Mouse (Mus musculus) brain, adult 2 months (tissue): ENCODE results near the gene Zpbp2.

Experiments used
- DNase-seq: peaks from one replicate; pipeline ENCODE4 v3.0.0; 2011; ENCODE audit warnings: low read depth, low spot score

The Zpbp2 gene

DNA sequence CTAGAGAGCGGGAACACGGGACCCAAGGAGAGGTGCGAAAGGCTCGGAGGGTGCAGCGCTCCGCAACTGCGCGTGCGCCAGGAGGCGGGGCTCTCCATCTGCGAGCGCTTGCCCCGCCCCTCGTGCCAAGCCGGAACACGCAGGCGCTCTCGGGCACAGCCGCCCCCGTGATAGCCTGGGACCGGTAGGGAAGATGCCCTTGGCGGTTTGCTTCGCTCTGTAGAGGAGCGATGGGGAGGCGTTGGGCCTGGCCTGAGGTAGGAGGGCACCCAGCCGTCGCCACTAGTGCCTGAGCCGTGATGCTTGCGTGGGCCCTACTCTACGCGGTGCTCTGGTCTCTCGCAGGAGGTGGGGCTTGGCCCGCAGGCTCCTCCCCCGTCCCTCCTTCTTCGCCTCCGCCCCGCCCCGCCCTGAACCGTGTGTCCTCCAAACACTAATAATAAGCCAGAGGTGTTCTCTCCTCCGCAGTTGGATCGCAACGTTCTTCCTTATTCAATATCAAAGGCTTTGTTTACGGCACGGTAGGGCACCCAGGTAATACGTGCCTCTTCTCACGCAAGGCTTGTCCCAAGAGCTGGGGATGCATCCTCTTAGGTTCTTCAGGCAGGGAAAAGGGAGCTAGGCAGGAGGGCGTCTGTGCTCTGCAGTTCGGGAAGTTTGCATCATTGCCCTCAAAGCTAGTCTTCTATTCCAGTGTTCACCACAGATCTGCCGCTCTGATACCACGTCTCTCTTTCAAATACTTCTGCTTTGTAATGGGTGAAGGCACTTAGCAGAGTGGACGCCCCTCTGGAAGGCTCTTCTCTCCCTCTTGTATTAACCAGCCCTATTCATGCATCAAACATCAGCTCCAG, at the start of gene Zpbp2:
Zpbp2 (plus strand) TSS at position 123 of the 854 bp plus-strand sequence.
- DNase-seq, result peak; percentile 97

DNA sequence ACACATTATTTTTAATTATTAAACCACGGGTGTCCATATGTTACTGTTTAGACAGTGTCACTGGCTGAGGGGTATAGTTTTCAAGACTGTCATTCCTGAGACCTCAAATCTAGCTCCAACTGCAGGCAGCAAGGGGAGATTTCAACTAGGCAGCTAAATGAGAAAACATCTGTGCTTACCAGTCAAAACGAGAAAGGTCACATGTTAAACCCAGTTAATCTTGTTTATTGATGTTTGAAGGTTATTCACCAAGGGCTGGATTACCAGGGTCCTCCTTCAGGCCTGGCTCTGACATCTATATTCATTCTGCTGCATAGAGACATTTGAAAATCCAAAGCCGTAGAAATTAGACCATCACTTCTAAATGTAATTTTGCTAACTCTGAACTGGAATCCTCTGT, 46.0 kb upstream of the Zpbp2 start:
- DNase-seq, result no peak

DNA sequence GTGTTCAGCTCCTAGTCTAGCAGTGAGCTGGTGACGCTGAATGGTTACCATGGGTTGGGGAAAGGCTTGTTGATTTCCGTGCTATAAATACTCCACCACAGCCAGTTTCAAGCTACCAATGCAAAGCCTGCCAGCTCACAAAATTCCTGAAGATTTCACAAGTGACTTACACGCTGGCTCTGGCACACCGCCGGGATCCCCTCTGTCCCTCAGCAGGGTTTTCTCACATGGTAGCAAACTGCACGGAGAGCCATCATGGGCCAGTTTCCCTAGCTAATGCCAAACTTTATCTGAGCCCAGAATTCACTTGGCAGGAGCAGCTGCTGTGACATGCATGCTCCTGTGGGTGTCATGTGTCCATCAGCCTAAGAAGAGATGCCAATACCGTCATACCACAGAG, 41.5 kb upstream of the Zpbp2 start:
- peak; percentile 56 for DNase-seq

DNA sequence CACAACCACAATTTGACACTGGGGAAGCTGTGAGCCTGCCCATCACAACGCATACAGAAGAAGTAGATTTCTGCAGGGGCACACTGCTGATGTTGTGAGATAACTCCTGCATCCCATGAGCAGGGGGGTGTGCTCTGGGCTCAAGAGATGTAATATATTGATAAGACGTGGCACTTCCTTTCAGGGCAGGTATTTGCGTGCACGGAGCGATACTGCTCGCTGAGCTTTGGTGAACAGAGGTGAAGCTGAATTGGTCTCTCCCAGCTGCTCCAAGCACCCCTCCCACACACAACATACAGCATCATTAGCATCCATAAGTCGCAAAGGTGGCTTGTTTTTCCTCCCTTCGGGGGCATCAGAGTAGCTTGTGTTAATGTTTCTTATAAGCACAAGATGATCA, 40.8 kb upstream of the Zpbp2 start:
- no peak for DNase-seq

DNA sequence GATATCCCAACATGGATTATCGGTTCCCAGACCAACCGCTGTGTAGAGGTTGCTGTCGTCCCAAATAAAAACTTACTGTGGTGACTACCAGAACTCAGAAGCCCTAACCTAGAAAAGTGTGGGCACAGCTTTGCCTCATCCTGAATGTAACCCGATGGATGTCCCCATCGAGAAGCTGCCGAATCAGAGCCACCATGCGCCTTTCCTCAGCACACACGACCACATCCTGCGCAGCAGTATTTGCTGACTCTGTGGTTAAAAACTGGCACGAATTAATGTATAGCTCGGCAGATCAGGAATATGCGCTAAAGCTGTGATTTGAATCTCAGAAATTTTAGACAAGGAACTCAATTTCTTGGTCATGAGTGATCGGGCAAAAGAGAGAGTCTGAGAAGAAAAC, 38.0 kb upstream of the Zpbp2 start:
- no peak for DNase-seq

DNA sequence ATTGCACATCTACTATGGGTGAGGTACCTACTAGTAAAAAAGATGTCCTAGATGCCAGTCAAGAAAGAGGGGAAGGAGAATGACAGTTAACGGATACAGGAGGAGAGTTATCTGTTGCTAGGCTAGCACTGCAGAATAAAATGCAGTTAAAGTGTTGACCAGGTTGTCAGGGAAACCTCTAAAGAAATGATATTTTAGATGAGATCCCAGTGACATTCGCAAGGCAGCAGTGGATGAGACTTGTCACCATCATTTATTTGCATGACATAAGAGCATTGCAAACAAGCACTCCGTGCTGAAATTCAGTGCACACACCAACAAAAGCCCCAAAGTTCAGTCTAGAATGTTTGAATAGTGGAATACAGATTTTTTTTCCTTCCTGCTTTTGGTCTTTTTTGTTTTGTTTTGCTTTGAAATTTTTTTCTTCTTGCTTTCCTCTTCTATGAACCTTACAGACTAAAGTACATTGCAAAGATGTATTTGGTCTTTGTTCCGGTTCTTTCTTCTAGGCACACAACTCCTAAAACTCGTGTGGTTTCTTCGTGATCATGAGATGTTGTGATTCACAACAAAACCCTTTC, 37.5 kb upstream of the Zpbp2 start:
- no peak for DNase-seq

DNA sequence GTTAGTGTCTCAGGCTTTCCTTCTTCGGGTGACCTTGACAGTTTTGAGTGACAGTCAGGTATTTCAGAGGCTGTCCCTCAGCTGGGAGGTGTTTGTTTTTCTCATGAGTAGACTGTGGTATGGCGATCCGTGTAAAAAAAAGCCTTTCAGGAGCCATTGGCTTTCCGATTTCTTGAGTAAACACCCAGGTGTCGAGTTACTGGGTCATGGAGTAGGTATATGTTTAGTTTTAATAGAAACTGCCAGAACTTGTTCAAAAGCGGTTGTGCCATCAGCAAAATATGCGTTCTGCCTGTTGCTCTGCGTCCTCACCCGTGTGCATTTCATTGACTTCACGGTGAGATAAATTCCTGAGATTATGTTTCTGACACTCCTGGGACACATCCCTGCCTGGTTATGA, 30.4 kb upstream of the Zpbp2 start:
- DNase-seq, result no peak

DNA sequence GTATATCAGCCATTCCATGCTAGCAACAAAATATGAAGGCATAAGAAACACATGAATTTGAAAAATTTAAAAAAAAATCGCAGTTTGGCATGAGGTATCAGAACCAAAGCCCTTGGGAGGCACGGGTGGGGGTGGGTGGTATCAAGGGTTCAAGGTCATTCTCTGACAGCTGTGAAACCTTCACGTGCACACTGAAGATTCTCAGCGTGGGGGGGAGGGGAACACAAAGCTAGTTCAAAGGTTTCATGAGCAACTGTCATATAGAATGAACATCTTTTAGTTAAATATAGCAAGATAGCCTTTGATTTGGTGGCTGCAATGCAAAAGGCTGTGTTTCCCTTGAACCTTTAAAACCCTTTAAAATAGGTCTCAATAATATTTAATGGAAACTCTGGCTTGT, 25.8 kb upstream of the Zpbp2 start:
- no peak for DNase-seq

DNA sequence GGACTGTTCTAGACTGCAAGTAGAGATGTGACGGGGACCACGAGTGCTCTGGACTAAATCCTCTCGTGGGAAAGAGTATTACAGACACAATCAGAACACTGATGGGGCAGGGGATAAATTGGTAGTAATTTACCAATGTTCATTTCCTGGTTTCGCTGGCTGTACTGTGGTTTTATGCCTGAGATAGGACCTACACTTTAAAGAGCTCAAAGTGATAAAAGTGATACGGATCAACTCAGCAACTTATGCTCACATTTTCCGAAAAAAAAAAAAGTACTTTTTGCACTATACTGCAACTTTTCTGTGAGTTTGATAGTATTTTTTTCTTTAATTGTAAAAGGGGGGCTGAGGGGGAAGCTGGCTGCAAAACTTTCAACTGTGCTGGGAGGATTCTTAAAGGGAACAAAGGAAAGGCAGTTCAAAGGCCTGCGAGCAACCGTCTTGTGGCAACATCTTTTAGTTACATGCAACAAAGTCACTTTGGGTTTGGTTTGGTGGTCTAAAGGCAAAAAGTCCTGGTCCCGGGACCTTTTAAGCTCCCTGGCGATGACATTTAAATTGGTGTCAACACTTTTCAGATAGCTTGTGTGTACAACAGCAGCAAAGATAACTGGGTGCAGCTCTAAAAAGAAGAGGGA, 24.0 kb upstream of the Zpbp2 start:
- DNase-seq, result no peak

DNA sequence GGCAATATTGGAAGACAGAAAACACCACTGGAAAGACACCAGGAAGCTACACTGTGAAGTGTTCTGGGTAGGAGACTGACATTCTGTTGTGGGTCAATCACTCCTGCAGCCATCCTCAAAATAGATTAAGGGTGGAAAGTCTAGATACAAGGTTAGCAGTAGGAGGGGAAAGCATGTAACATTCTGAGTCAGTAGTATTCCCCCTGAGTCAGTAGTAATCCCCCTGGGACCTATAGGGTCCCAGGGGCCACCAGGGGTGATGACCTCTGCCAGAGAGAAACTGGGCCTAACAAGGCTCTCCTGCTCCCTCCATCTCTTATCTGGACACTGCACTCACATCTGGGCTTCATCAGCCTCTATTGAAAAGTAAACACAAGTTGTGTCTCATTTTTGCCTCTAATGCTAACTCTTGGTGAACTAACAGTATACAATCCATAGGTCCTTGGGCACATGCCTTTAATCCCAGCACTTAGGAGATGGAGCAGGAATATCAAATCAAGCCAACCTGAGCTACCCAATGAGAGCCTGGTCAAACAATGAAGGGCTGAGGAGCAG, 13.3 kb upstream of the Zpbp2 start:
- DNase-seq, result no peak

DNA sequence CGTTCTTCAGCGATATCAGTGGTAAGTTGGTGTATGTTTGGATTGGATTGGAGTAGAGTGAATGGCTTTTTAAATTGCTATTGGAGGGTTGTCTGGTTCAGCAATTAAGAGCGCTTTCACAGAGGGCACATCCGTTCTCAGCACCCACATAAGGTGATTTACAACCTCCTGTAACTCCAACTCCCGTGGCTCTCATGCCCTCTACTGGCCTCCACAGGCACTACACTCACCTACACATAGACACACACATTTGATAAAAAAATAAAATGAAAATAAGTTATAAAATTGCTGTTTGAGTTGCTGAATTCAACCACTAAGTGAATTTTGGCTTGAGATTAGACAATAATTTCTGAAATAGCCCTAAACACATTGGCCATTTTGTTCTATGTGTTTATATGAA, 10.6 kb upstream of the Zpbp2 start:
- no peak for DNase-seq

DNA sequence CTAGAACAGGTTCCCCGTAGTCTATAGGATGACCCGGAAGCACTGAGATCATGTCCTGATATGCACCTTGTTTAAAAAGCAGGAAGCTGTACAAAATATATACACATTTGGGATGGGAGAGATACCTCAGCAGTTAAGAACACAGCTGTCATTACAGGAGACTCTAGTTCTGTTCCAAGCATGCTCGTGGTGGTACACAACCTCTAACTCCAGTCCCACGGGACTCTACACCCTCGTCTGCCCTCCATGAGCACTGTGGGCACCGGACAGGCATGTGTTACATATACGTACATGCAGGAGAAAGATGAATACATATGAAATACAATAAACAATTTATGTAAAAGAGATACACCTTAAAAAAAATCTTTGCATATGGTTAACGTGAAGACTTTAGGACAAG, 8.3 kb upstream of the Zpbp2 start:
- no peak for DNase-seq

DNA sequence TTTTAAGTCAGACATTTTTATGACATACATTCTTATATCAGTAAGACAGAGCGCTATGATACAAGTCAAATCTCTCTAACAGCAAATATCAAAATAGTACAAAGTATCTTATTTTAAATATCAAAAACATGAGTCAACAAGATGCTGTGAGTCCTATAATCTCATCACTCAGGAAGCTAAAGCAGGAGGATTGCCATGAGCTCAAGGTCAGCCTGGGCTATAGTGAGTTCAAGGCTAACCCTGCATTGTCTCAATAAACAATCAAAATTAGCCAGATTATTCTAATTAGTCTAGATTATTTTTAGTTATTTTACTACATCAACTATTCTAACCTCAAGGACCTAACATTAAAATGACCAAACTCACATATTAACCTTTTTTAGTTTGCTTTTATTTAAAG, 7.5 kb upstream of the Zpbp2 start:
- DNase-seq, result no peak

DNA sequence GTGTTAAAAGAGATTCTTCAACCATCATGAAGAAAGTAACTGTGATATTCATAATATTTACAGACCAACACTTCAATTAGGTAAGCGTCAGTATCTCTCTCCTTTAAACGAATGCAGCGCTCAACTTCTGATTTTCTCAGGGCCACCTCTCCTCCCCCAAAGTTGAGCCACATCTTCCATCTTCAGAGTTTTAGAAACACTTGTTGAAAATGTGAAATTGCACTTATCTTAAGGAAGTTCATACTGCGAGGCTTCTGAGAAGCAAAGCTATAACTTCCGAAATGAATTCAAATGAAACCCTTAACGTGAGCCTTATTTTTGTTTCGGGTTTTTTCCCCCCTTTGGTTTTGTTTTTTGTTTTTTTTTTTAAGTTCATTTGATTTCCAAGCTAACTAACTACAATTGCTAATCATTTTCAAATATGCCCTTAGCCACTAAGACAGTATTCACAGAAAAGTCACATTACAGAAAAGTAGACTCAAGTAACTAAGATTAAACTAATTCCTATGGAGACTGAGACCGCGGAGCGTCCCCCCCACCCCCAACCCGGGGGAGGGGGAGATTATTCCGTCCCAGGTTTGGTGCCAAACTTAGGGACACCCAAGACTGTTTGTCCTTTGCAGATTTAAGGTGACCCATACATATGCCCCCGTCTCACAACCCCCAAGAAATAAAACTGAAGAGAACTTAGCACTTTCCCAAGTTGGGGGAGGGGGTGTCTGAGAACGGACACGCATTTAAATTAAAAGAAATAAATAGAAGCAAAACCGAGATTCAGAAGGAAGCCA, 5.8 kb upstream of the Zpbp2 start:
- no peak for DNase-seq

DNA sequence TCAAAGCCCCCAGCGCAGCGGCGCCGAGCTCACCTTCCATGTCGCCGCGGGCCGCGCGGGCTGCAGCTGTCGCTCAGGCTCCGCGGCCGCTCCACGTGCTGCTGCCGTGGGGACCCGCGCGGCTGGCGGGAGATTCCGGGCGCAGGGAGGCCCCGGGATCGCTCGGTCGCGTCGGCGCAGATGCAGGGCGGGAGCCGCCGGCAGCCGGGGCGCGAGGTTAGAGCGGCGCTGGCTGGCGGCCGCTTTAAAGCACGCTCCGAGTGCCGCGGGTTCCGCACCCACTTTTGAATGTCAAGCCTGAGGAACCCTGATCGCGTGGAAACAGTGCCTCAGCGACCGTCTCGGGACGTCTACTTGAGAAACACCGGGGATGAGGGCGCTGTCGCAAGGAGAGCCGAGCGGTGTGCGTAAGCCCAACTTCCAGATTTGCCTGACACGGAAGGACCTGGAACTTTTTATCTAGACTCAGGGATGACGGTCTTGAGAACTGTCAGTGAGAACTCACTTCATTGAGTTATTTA, 5.1 kb upstream of the Zpbp2 start, which contains the start of gene Ikzf3:
Ikzf3 (minus strand) TSS at position 321 of the 521 bp plus-strand sequence.
- peak; percentile 26 for DNase-seq

DNA sequence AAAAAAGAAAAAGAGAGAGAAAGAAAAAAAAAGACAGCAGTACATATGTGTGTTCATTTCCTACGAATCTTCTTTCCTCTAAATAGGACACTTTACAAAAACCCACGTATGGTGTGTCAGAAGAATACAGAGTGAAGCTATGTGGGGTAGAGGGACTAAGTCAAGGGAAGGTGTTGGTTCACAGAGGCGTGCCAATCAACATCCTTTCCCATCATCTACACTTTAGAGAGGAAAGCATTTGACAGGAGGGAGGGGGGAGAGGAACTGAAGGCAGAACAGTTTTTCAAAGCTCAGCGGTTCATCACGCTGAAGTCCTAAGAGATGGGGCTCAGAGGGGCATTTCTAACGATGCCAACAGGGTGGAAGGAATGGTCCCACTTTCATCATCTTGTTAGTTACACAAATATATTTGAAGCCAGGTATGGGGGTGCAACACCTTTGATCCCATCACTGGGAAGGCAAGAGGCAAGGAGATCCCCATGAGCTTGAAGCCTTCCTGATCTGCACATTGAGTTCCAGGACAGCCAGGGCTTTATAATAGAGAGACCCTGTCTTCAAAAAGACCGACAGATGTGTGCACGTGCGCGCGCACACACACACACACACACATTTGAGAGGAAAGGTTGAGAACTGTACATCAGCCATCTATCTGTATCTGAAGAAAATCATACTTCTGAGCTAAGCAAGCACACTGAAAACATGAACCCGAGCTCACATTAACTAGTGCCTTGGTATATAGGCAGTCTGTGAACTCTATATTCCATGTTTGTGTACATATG, 4.2 kb upstream of the Zpbp2 start:
- no peak for DNase-seq

DNA sequence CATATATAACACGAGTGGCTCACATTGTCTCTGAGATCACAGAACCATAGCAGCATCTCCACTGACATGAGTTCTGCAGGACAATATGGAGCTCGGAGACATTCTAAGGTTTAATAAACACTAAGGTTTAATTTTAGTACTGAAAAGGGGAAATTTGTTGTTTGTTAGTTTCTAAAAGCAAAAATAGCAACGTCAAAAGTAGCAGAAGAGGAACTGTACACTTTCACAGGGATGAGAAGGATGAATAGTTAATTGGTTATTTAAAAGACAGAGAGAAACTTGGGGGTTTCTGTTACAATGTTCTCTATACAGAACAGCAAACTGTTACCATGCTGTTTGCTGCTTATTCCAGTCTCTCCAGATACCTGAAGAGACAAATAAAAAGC, 3.6 kb upstream of the Zpbp2 start:
- no peak for DNase-seq

DNA sequence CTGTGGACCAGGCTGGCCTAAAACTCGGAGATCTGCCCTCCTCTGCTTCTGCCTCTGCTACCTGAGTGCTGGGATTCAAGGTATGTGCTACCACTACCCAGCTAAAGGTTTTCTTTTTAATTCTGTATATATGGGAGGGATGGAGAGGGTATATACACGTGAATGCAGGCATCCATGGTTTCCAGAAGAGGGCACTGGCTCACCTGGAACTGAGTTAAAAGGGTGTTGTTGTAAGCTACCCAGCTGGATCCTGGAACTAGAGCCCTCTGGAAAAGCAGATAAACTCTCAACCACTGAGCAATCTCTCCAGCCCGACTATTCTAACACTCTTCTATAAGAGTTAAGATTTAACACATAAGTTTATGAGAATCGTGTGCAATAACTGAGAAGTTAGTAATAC, 1.5 kb upstream of the Zpbp2 start:
- DNase-seq, result no peak

DNA sequence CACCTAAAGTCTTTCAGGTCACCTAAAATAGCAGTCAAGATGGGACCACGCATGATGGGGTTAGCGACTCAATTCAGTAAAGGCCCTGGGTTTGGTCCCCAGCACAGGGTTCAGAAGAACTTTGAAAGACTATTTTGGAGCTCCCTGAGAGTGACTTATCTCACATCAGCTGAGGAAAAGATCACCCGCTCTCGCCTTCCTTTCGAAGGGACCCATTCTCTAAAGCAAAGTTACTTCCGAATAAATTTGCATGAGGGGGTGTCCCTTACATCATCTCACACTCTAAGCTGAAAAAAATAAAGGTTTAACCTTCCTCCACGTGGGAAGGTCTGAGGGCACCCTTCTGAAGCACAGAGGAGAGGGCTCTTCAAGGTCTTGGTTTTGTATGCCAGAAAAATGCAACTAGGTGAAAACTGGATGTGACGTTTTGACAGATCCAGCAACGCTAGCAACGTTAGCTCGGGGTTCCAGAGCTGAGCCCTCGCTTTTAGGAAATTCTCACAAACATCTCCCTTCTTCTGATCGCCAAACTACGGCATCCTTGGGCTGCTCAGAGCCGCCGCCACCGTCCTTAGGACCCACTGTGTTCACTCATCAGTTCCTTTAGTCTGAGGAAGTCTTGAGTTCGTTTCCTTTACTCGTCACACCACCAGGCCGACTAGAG, 454 bp upstream of the Zpbp2 start:
- no peak for DNase-seq

DNA sequence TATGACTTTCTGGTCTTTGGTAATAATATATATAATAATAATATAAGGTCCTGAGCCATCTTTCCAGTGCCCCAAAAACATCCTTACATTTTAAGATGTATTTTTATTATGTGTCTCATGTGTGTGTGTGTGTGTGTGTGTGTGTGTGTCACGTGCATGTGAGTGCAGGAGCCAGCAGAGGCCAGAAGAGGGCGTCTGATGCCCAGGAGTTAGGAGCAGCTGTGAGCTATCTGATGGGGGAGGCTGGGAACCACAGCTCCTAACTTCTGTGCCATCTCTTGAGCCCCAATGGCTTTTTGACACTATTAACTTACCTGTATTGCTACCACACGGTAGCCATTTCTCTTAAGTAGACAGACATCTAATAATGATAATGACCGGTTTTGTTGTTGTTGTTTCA, 3.1 kb downstream of the Zpbp2 start:
- no peak for DNase-seq
